Mouse (Mus musculus) neural tube, embryonic 12.5 days (tissue): ENCODE measurements around the gene Poc1b. TPM values are rescaled to one million over a fixed set of nuclear protein-coding genes. Genes with fewer than 3 reads are reported as not detected.

ENCODE experiments used
- ATAC-seq: fragments of 200-750 bp; cut with Nextera tagmentation; 2 replicates; pipeline ENCODE4 v1.8.0; 2017; ENCODE audit warnings: low read depth, mild to moderate bottlenecking, moderate TSS enrichment, moderate library complexity; ENCODE audit not compliant: low FRiP score
- H3K27ac ChIP-seq: fragments of 300-500 bp; sonication (generic); 2 replicates; pipeline ENCODE4 v1.5.1; 2016
- H3K27me3 ChIP-seq: fragments of 300-500 bp; sonication (generic); replicated peaks from 2 replicates; pipeline ENCODE4 v1.6.1; 2016; ENCODE audit warnings: mild to moderate bottlenecking
- H3K36me3 ChIP-seq: fragments of 300-500 bp; sonication (generic); 2 replicates; pipeline ENCODE4 v1.6.1; 2016; ENCODE audit warnings: mild to moderate bottlenecking
- H3K4me1 ChIP-seq: fragments of 300-500 bp; sonication (generic); 2 replicates; pipeline ENCODE4 v1.6.1; 2016
- H3K4me2 ChIP-seq: fragments of 300-500 bp; sonication (generic); replicated peaks from 2 replicates; pipeline ENCODE4 v1.6.1; 2016; ENCODE audit warnings: mild to moderate bottlenecking
- H3K4me3 ChIP-seq: fragments of 300-500 bp; sonication (generic); 2 replicates; pipeline ENCODE4 v1.5.1; 2016
- H3K9ac ChIP-seq: fragments of 300-500 bp; sonication (generic); 2 replicates; pipeline ENCODE4 v1.6.1; 2016; ENCODE audit warnings: mild to moderate bottlenecking
- H3K9me3 ChIP-seq: fragments of 300-500 bp; sonication (generic); 2 replicates; pipeline ENCODE4 v1.6.1; 2016; ENCODE audit warnings: mild to moderate bottlenecking
- WGBS: fragments of 180-500 bp; shearing (Covaris S2); methylation state at CpG from one replicate; pipeline ENCODE4 v1.1.7; 2016; 5-methylcytosine and 5-hydroxymethylcytosine counted together
- polyA plus RNA-seq: library from polyadenylated mRNA; unstranded; fragments of >200 nt; fragmentation: Nextera tagmentation; extraction: Ambion mirVana; gene quantifications from 2 replicates; pipeline ENCODE4 v1.2.1, GENCODE M21; 2016

Poc1b gene
- polyA plus RNA-seq, 1 experiment from 2014 or later, result 21.9 TPM

DNA sequence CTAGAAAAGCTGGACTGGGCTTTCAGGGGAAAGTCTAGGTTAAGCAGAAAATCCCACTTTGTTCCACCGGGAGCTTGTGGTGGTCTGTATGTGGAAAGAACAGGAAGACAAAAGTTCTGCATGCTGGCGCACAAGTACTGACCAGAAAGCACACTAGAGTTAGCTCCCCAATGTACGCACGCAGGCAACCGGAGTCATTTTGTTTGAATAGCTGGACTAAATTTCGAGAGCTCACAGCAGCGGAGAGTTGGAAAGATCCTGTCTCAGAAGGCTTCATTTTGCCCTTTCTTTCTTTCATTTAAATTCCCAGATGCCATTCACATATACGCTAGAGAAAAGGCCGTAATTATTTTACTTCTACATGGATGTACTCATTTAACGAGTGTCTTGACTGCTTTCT lies 135.9 kb downstream of the Poc1b start:
- no peak overlapping the region for H3K9ac ChIP-seq
- H3K27ac ChIP-seq, result no peak overlapping the region
- H3K9me3 ChIP-seq, result no peaks in the 10 kb centered on the region
- no peaks in the 10 kb centered on the region for H3K36me3 ChIP-seq
- H3K4me2 ChIP-seq, result no peak overlapping the region
- no peak overlapping the region for H3K4me3 ChIP-seq
- H3K27me3 ChIP-seq, result no peaks in the 10 kb centered on the region
- ATAC-seq, result no peak
- H3K4me1 ChIP-seq, result 0 out of 2 replicates have a peak, but pooled peaks cover 7% of the 10 kb centered on the region
- 84% methylated on average over 10 of the region's 10 CpGs for WGBS

DNA sequence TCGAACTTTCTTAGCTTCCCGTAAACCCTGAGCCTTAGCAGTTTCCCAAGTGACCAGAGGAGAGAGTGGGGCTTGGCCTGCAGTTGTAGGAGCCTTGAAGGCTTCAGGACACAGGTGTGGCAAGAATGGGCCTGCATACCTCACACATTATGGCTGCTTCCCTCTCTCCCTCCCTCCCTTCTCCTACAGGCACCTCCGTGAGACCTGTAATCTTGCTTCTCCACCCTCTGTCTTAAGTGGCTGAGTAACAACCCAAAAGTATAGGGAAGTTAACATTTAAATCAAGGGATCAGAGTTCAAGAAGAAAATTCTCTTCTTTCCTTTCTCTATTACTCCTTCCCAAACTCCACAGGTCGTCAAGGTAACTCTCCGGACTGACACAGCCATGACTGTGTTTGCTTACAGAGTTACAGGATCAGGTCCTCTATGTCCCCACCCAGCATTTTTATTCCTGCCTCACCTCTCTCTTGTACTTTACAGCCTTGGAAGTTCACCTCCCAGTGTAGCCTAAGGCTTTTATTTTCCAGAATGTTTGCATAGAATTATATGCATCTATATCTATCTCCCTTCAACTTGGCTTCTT lies 137.2 kb downstream of the Poc1b start:
- Histone ChIP-seq H3K4me1 (0 out of 2 replicates have a peak, but pooled peaks cover 7% of the 10 kb centered on the region), H3K4me3 (no peak overlapping the region), H3K36me3 (no peaks in the 10 kb centered on the region), H3K9me3 (no peaks in the 10 kb centered on the region), H3K9ac (no peak overlapping the region), H3K27ac (no peak overlapping the region), H3K27me3 (no peaks in the 10 kb centered on the region), H3K4me2 (no peak overlapping the region)
- 65% methylated on average over 5 of the region's 5 CpGs for WGBS
- ATAC-seq, result no peak

DNA sequence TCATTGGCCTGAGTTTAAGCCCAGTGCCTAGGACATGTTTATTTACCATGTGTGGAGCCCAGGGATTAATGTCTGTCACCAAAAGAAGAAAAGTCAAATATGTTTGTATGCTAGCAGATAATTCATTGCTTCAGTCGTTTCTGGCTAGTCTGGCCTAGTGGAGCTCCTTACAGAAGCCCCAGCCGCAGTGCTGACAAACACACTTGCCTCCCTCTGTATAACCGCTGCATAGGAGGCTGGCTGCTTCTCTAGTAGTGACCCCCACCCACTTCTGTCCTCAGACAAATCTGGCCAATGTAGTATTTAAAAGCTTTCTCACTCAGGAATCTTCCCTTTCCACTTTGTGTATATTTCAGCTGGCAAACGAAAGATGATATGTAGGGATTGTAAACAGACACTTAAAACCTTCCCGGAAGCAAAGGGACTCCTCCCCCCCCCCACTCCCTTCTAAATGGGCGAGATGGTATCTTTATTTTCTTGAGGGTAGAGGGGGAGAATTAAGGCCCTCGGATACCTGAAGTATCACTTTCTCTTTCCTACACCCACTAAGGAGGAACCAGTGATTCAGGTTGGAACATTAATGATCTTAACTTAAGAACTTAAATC lies 137.9 kb downstream of the Poc1b start:
- Histone ChIP-seq H3K9ac (no peak overlapping the region), H3K27me3 (no peaks in the 10 kb centered on the region), H3K4me3 (no peak overlapping the region), H3K36me3 (no peaks in the 10 kb centered on the region), H3K4me1 (0 out of 2 replicates have a peak, but pooled peaks cover 7% of the 10 kb centered on the region), H3K4me2 (no peak overlapping the region), H3K9me3 (no peaks in the 10 kb centered on the region), H3K27ac (no peak overlapping the region)
- WGBS, result 58% methylated on average over 7 of the region's 7 CpGs
- ATAC-seq, result no peak

DNA sequence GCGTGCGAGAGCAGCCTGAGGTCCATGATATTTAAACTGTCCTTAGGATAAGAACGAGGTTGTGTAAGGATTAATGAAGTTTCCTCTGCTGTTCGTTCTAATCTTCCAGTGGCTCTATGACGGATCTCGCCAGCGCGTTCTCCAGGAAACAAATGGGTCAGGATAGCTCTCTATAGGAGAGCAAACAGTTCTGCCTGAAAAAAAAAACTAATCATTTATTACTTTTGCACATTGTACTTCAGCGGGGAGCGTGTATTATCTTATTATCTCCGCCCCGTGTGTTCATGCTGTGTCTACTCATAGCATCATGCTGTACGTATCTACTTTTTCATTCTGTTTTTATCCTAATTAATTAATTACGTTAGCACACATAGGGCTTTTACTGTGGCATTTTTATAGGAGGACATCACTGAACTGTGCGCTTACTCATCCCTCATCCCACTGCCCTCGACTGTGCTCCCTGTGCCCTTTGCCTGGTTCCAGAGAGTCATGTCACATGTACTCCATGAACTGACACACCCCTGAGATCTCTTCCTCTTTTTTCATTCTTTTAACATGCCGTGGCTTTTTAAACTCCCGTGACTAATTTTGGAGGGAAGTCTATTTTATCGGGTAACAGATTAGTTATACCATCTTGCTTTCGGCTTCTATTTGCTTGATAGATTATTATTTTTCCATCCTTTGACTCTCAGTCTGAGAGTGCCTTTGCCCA lies 140.1 kb downstream of the Poc1b start:
- peak; percentile 63; the same call in 1 of the 2 replicates for ATAC-seq
- H3K27ac ChIP-seq, result no peak overlapping the region
- no peak overlapping the region for H3K4me2 ChIP-seq
- no peaks in the 10 kb centered on the region for H3K36me3 ChIP-seq
- H3K9ac ChIP-seq, result no peak overlapping the region
- H3K9me3 ChIP-seq, result no peaks in the 10 kb centered on the region
- 0 out of 2 replicates have a peak, but pooled peaks cover 6% of the 10 kb centered on the region for H3K4me1 ChIP-seq
- H3K4me3 ChIP-seq, result no peak overlapping the region
- H3K27me3 ChIP-seq, result no peaks in the 10 kb centered on the region
- WGBS, result 67% methylated on average over 20 of the region's 20 CpGs

Other genes with a start within 250 kb of the Poc1b start
- 194 and 225 TPM in 2 replicates for gene Atp2b1, start 192.6 kb upstream of the Poc1b start, polyA plus RNA-seq
- gene Galnt4, start 1.1 kb downstream of the Poc1b start, polyA plus RNA-seq, result 4.6 and 5.0 TPM in 2 replicates
- gene Phxr2, start 19.3 kb downstream of the Poc1b start, polyA plus RNA-seq, result 0.16 TPM in 1 of 2 replicates, not detected in the other
- gene Dusp6, start 156.2 kb downstream of the Poc1b start, polyA plus RNA-seq, result 38.7 and 40.6 TPM in 2 replicates